Mouse (Mus musculus) limb, embryonic 11.5 days (tissue): ENCODE results near the gene Prrx2. TPM values are rescaled to one million over a fixed set of nuclear protein-coding genes. Genes with fewer than 3 reads are reported as not detected.
A peak's percentile ranks its signal among the peaks of the same experiment; 100 is the strongest.

Experiments used
- ATAC-seq: fragments of 200-750 bp; cut with Nextera tagmentation; 2 replicates; pipeline ENCODE4 v1.8.0; 2017; ENCODE audit warnings: low read depth; ENCODE audit not compliant: insufficient number of reproducible peaks, low FRiP score, low TSS enrichment
- DNase-seq: peaks from one replicate; pipeline ENCODE4 v3.0.0-alpha.2; 2015; ENCODE audit warnings: low spot score
- H3K27ac ChIP-seq: fragments of 300-500 bp; sonication (generic); replicated peaks from 2 replicates; pipeline ENCODE4 v1.5.1; 2014; ENCODE audit warnings: low read depth, mild to moderate bottlenecking, low read length
- H3K27me3 ChIP-seq: fragments of 300-500 bp; sonication (generic); 2 replicates; pipeline ENCODE4 v1.6.1; 2014; ENCODE audit warnings: mild to moderate bottlenecking, low read length, mixed read lengths; ENCODE audit not compliant: control insufficient read depth, insufficient read depth
- H3K36me3 ChIP-seq: fragments of 300-500 bp; sonication (generic); 2 replicates; pipeline ENCODE4 v1.6.1; 2014; ENCODE audit warnings: mild to moderate bottlenecking, low read length, moderate library complexity, mixed read lengths; ENCODE audit not compliant: control insufficient read depth, insufficient read depth
- H3K4me1 ChIP-seq: fragments of 300-500 bp; sonication (generic); 2 replicates; pipeline ENCODE4 v1.6.1; 2014; ENCODE audit warnings: low read length, mixed read lengths; ENCODE audit not compliant: control insufficient read depth, insufficient read depth
- H3K4me2 ChIP-seq: fragments of 300-500 bp; sonication (generic); 2 replicates; pipeline ENCODE4 v1.6.1; 2014; ENCODE audit warnings: low read depth, mild to moderate bottlenecking, moderate library complexity; ENCODE audit not compliant: severe bottlenecking
- H3K4me3 ChIP-seq: fragments of 300-500 bp; sonication (generic); 2 replicates; pipeline ENCODE4 v1.5.1; 2014; ENCODE audit warnings: low read depth, low read length
- H3K9ac ChIP-seq: fragments of 300-500 bp; sonication (generic); 2 replicates; pipeline ENCODE4 v1.6.1; 2014; ENCODE audit warnings: mild to moderate bottlenecking, low read length
- H3K9me3 ChIP-seq: fragments of 300-500 bp; sonication (generic); 2 replicates; pipeline ENCODE4 v1.6.1; 2016; ENCODE audit warnings: low read length; ENCODE audit not compliant: control insufficient read depth
- WGBS: fragments of 180-500 bp; shearing (Covaris S2); extraction: QIAGEN DNeasy Blood & Tissue Kit; methylation state at CpG from one replicate; pipeline ENCODE4 v1.1.7; 2014; 5-methylcytosine and 5-hydroxymethylcytosine counted together
- polyA plus RNA-seq: library from polyadenylated mRNA; unstranded; fragments of >200 nt; fragmentation: Nextera tagmentation; extraction: Ambion mirVana; gene quantifications from 2 replicates; pipeline ENCODE4 v1.2.1, GENCODE M21; 2014

Prrx2 gene
- polyA plus RNA-seq, 1 experiment from 2014 or later, result 138 TPM

DNA sequence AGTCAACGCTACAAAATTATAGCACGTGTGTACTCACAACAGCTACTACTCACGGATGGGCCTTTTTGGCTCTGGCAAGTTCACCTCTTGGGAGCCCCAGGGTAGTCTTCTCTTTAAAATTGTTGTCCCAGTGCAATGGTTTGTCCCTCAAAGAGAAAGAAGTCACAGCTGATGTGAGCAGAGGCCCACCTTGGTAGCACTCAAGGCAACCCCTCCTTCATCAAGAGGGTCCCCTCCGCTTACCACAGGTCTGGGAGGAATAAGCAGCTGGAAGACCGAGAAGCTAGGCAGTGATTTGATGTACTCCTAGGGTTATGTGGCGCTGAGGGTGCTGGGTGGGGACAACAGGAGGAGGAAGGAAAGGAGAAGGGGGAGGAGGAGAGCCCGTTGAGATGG, 34.1 kb upstream of the Prrx2 start:
- WGBS, result 28% methylated on average over 7 of the region's 7 CpGs
- ATAC-seq (no peak), DNase-seq (no peak)
- Histone ChIP-seq H3K4me2 (peak overlapping the region; percentile 98), H3K27me3 (peaks cover 7% of the 10 kb centered on the region; the same call in 1 of the 2 replicates), H3K4me1 (peaks cover 21% of the 10 kb centered on the region), H3K27ac (no peak overlapping the region), H3K9me3 (no peaks in the 10 kb centered on the region), H3K36me3 (no peaks in the 10 kb centered on the region), H3K4me3 (peak overlapping the region; percentile 41), H3K9ac (peak overlapping the region; percentile 67; the same call in 1 of the 2 replicates)

DNA sequence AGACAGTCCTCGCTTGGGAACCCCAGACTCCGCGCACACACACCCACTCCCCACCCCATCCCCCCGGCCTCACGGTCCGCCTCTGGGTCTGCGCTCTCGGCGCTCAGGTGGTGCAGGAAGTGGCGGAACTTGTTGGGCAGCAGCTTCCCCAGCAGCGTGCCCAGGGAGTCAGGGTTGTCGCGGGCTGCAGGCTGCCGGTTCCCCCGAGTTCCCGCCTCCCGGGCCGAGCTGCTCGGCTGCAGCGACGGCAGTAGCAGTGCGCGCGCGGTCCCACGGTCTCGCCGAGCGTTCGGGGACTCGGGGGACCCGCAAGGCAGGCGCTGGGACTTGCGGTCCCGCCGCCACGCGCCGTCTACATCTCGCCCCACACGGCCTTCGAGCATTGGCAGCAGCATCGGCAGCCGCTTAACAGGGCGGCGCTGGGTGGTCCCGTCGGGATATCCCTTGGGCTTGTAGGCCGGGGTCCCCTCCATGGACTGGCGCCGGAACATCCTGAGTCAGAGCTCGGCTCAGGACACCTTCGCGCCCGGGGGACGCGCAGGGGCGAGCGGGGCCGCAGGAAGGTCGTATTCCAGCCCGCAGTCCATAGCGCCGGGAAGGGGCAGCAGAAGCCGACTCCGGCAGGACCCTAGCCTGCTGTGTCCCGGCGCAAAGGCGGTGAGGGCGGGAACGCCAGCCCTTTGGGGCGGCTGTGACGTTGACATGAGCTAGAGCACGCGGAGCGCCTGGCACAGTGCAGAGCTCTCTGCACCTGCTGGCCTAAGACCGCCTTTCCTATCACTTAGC, 33.5 kb upstream of the Prrx2 start:
- ATAC-seq (peak; percentile 11; the same call in 1 of the 2 replicates), DNase-seq (peak; percentile 72)
- H3K4me3 ChIP-seq, result peak overlapping the region; percentile 41
- under 1% methylated on average over 77 of the region's 77 CpGs for WGBS
- no peaks in the 10 kb centered on the region for H3K36me3 ChIP-seq
- H3K4me1 ChIP-seq, result peaks cover 15% of the 10 kb centered on the region
- peak overlapping the region; percentile 67 for H3K9ac ChIP-seq
- H3K9me3 ChIP-seq, result no peaks in the 10 kb centered on the region
- H3K4me2 ChIP-seq, result peak overlapping the region; percentile 98
- H3K27ac ChIP-seq, result no peak overlapping the region
- H3K27me3 ChIP-seq, result peaks cover 7% of the 10 kb centered on the region; the same call in 1 of the 2 replicates

DNA sequence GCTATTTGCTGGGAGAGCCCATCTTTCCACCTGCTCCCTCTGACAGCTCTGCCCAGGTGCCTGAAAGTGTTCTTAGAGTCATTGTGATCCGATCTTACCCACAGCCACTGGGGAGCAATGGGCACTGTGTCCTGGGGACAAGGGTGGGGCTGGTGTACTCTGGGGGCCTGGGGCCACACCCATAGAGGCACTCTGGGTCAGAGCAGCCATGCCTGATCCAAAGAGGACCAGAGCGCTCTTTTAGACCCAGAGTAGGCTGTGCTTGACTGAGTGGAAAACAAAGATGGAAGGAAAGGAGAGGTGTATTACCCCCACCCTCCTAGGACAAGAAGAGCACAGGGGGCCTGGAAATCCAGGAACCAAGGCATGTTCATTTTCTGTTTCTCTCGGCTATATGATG, 31.2 kb upstream of the Prrx2 start, which contains the start of gene 1700001O22Rik:
Gene 1700001O22Rik (minus strand): TSS at position 58 of the 400 bp plus-strand sequence.
- Histone ChIP-seq H3K4me1 (peaks cover 10% of the 10 kb centered on the region), H3K27me3 (peaks cover 7% of the 10 kb centered on the region; the same call in 1 of the 2 replicates), H3K9me3 (no peaks in the 10 kb centered on the region; the same call in 1 of the 2 replicates), H3K4me2 (no peak within 1 kb of the TSS), H3K27ac (no peak within 1 kb of the TSS), H3K4me3 (no peak within 1 kb of the TSS), H3K36me3 (no peaks in the 10 kb centered on the region), H3K9ac (no peak within 1 kb of the TSS)
- 84% methylated on average over 3 of the region's 3 CpGs for WGBS
- DNase-seq (no peak), ATAC-seq (no peak)

DNA sequence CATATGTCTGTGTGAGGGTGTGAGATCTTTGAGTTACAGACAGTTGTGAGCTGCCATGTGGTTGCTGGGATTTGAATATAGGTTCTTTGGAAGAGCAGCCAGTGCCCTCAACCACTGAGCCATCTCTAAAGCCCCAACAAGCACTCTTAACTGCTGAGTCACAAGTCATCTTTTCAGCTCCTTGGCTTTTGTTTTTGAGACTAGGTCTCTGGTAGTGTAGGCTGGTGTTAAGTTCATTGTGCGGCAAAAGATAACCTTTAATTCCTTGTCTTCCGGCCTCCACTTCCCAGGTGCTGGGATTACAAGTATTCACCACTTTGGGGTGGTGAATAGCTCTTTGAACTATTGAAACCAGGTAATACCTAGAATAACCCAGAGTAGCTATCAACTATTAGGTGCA, 28.8 kb upstream of the Prrx2 start:
- Histone ChIP-seq H3K27me3 (peaks cover 7% of the 10 kb centered on the region; the same call in 1 of the 2 replicates), H3K27ac (no peak overlapping the region), H3K4me1 (peaks cover 18% of the 10 kb centered on the region), H3K9ac (no peak overlapping the region), H3K9me3 (no peaks in the 10 kb centered on the region; the same call in 1 of the 2 replicates), H3K36me3 (no peaks in the 10 kb centered on the region), H3K4me2 (no peak overlapping the region), H3K4me3 (no peak overlapping the region)
- DNase-seq (no peak), ATAC-seq (no peak)
- 96% methylated on average over 2 of the region's 2 CpGs for WGBS

DNA sequence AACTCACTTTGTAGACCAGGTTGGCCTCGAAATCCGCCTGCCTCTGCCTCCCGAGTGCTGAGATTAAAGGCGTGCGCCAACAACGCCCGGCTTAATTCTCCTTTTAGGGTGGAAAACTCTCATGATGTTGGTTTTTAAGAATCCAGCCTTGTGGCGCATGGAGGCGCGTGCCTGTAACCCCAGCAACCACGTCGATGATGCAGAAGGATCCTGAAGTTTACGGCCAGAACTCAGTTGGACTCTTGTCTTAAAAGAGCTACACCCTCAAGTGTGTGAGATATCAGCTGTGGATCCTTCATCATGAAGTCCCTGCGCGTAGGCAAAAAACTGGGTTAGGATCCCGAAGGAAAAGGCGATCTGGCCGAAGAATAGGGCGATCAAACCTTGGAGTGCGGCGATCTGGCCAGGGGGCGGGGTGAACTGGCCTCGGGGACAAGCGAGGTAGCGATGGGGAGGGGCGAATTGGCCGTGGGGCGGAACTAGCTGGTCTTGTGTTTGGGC, 27.6 kb upstream of the Prrx2 start:
- H3K36me3 ChIP-seq, result 0 out of 2 replicates have a peak, but pooled peaks cover under 1% of the 10 kb centered on the region
- peak overlapping the region; percentile 95 for H3K4me2 ChIP-seq
- H3K4me3 ChIP-seq, result peak overlapping the region; percentile 78
- H3K9me3 ChIP-seq, result no peaks in the 10 kb centered on the region; the same call in 1 of the 2 replicates
- 10% methylated on average over 28 of the region's 28 CpGs for WGBS
- no peaks in the 10 kb centered on the region for H3K27me3 ChIP-seq
- no peak overlapping the region for H3K27ac ChIP-seq
- H3K9ac ChIP-seq, result peak overlapping the region; percentile 43; the same call in 1 of the 2 replicates
- DNase-seq (no peak), ATAC-seq (no peak)
- H3K4me1 ChIP-seq, result peaks cover 12% of the 10 kb centered on the region; the same call in 1 of the 2 replicates

DNA sequence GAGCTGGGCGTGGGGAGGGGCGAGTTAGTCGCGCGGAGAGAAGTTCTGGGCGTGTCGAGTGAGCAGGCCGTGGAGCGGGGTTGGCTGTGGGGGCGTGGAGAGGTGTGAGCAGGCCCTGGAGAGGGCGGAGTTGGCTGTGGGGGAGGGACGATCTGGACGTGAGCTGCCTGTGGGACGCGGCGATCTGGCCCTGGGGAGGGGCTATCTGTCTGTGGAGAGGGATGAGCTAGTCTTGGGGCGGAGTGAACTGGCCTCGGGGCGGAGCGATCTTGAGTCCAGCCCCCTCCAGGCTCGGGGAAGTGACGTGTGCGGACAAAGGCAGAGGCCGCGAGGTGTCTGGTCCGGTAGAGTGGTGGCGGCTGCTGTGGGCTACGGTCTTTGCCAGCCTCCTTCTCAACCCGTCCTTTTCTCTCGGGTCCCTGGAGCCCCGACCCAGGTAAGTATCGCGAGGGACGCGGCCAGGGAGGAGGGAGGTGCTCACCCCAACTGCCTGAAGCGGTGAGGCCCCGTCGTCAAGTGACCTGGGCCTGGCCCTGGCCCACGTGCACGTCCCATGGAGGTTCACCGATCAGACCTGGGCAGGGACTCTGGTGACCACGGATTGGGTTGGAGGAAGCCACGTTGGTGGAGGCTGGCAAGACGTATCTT, 27.0 kb upstream of the Prrx2 start, which contains the start of gene Ntmt1:
Gene Ntmt1 (plus strand): TSS at position 179 of the 648 bp plus-strand sequence.
- Histone ChIP-seq H3K9me3 (no peaks in the 10 kb centered on the region; the same call in 1 of the 2 replicates), H3K4me1 (peaks cover 12% of the 10 kb centered on the region; the same call in 1 of the 2 replicates), H3K27me3 (no peaks in the 10 kb centered on the region), H3K9ac (peak within 1 kb of the TSS; percentile 90), H3K4me2 (peak within 1 kb of the TSS; percentile 95), H3K4me3 (peak within 1 kb of the TSS; percentile 78), H3K36me3 (0 out of 2 replicates have a peak, but pooled peaks cover 4% of the 10 kb centered on the region), H3K27ac (peak within 1 kb of the TSS; percentile 56; the same call in 1 of the 2 replicates)
- ATAC-seq, result peak; percentile 98
- WGBS, result under 1% methylated on average over 42 of the region's 44 CpGs
- peak; percentile 100 for DNase-seq

DNA sequence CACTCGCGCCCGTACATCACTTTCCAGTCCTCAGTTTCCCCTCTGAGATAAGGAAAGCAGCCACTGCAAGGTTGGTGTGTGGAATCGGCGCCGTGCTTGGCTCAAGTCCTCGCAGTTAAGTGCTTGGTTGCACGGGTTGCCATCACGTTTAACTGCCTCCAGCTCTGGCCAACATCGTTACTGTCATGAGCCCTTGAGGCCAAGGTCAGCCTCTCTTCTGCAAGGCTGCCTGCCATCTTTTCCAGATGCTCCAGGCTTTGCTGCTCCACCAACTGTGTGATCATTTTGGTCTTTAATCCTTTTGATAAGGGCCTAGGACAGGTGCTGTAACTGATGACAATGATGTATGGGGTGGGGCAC, 26.5 kb upstream of the Prrx2 start:
- H3K27ac ChIP-seq, result peak overlapping the region; percentile 56; the same call in 1 of the 2 replicates
- no peak for ATAC-seq
- peak overlapping the region; percentile 78 for H3K4me3 ChIP-seq
- H3K36me3 ChIP-seq, result peaks cover 7% of the 10 kb centered on the region; the same call in 1 of the 2 replicates
- WGBS, result 5% methylated on average over 10 of the region's 10 CpGs
- DNase-seq, result no peak
- no peaks in the 10 kb centered on the region; the same call in 1 of the 2 replicates for H3K9me3 ChIP-seq
- H3K9ac ChIP-seq, result peak overlapping the region; percentile 90
- no peaks in the 10 kb centered on the region for H3K27me3 ChIP-seq
- H3K4me2 ChIP-seq, result peak overlapping the region; percentile 95
- peaks cover 12% of the 10 kb centered on the region; the same call in 1 of the 2 replicates for H3K4me1 ChIP-seq

DNA sequence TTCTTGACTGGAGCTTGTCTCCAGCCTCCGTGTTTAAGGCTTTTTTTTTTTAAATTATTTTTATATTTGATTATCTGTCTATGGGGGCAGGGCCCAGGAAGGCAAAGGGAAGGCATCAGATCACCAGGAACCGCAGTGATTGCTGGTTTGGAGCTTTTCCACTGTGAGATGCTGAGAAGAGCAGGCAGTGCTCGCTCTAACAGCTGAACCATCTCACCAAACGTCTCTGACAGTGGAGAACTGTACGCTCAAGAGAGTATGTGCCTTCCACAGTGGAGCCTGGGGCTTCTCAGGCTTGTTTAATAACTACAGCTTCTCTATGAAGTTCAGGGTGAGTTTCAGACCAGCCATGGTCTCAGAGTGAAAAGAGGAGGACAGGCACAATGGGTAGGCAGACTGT, 25.3 kb upstream of the Prrx2 start:
- H3K4me3 ChIP-seq, result no peak overlapping the region
- no peaks in the 10 kb centered on the region; the same call in 1 of the 2 replicates for H3K9me3 ChIP-seq
- 91% methylated on average over 5 of the region's 5 CpGs for WGBS
- H3K4me1 ChIP-seq, result peaks cover 12% of the 10 kb centered on the region; the same call in 1 of the 2 replicates
- no peak overlapping the region for H3K9ac ChIP-seq
- H3K27ac ChIP-seq, result no peak overlapping the region
- DNase-seq (no peak), ATAC-seq (no peak)
- H3K27me3 ChIP-seq, result no peaks in the 10 kb centered on the region
- H3K4me2 ChIP-seq, result no peak overlapping the region
- H3K36me3 ChIP-seq, result peaks cover 12% of the 10 kb centered on the region; the same call in 1 of the 2 replicates
